Mouse (Mus musculus) limb, embryonic 15.5 days (tissue): Measurements from ENCODE around the gene Srgap1. TPM values are rescaled to one million over a fixed set of nuclear protein-coding genes. Genes with fewer than 3 reads are reported as not detected.
A peak's percentile ranks its signal among the peaks of the same experiment; 100 is the strongest.

ENCODE experiments used
- ATAC-seq: fragments of 200-750 bp; cut with Nextera tagmentation; 2 replicates; pipeline ENCODE4 v1.8.0; 2017; ENCODE audit warnings: low read depth, moderate TSS enrichment; ENCODE audit not compliant: insufficient number of reproducible peaks, low FRiP score, low TSS enrichment
- H3K27ac ChIP-seq: fragments of 300-500 bp; sonication (generic); 2 replicates; pipeline ENCODE4 v1.5.1; 2015; ENCODE audit warnings: moderate library complexity, mild to moderate bottlenecking, inconsistent platforms
- H3K27me3 ChIP-seq: fragments of 300-500 bp; sonication (generic); 2 replicates; pipeline ENCODE4 v1.6.1; 2015; ENCODE audit warnings: inconsistent platforms
- H3K36me3 ChIP-seq: fragments of 300-500 bp; sonication (generic); 2 replicates; pipeline ENCODE4 v1.6.1; 2015; ENCODE audit warnings: inconsistent platforms
- H3K4me1 ChIP-seq: fragments of 300-500 bp; sonication (generic); 2 replicates; pipeline ENCODE4 v1.6.1; 2015; ENCODE audit warnings: inconsistent platforms
- H3K4me2 ChIP-seq: fragments of 300-500 bp; sonication (generic); 2 replicates; pipeline ENCODE4 v1.6.1; 2015; ENCODE audit warnings: mild to moderate bottlenecking, inconsistent platforms
- H3K4me3 ChIP-seq: fragments of 300-500 bp; sonication (generic); 2 replicates; pipeline ENCODE4 v1.5.1; 2015; ENCODE audit warnings: mild to moderate bottlenecking, inconsistent platforms
- H3K9ac ChIP-seq: fragments of 300-500 bp; sonication (generic); 2 replicates; pipeline ENCODE4 v1.6.1; 2015; ENCODE audit warnings: inconsistent platforms
- H3K9me3 ChIP-seq: fragments of 300-500 bp; sonication (generic); 2 replicates; pipeline ENCODE4 v1.6.1; 2016; ENCODE audit warnings: inconsistent platforms
- WGBS: fragments of 180-500 bp; shearing (Covaris S2); methylation state at CpG from one replicate; pipeline ENCODE4 v1.1.7; 2015; 5-methylcytosine and 5-hydroxymethylcytosine counted together
- polyA plus RNA-seq: library from polyadenylated mRNA; unstranded; fragments of >200 nt; fragmentation: Nextera tagmentation; extraction: Ambion mirVana; gene quantifications from 2 replicates; pipeline ENCODE4 v1.2.1, GENCODE M21; 2015

Gene Srgap1
- polyA plus RNA-seq, 1 experiment from 2014 or later, result 9.5 TPM

- peaks cover 10% of the 10 kb centered on the region for H3K4me1 ChIP-seq
- 16% methylated on average over 18 of the region's 18 CpGs for WGBS
- peak; percentile 75; the same call in 1 of the 2 replicates for ATAC-seq
- no peaks in the 10 kb centered on the region for H3K9me3 ChIP-seq
- H3K4me2 ChIP-seq, result peak overlapping the region; percentile 44
- no peaks in the 10 kb centered on the region for H3K27me3 ChIP-seq
- H3K36me3 ChIP-seq, result peaks cover 3% of the 10 kb centered on the region; the same call in 1 of the 2 replicates
- peak overlapping the region; percentile 34 for H3K4me3 ChIP-seq
- peak overlapping the region; percentile 90 for H3K27ac ChIP-seq
- H3K9ac ChIP-seq, result no peak overlapping the region
These were observed 210.5 kb downstream of the Srgap1 start for GRCm38 (mm10) chr10:121836507-121837165.

GRCm38 (mm10) chr10:121833443-121833842 is 213.7 kb downstream of the Srgap1 start:
- H3K36me3 ChIP-seq, result no peaks in the 10 kb centered on the region
- no peak overlapping the region for H3K4me2 ChIP-seq
- no peak for ATAC-seq
- H3K27me3 ChIP-seq, result no peaks in the 10 kb centered on the region
- 91% methylated on average over 5 of the region's 5 CpGs for WGBS
- H3K9me3 ChIP-seq, result no peaks in the 10 kb centered on the region
- peaks cover 29% of the 10 kb centered on the region for H3K4me1 ChIP-seq
- no peak overlapping the region for H3K9ac ChIP-seq
- H3K27ac ChIP-seq, result no peak overlapping the region
- no peak overlapping the region for H3K4me3 ChIP-seq

- Histone ChIP-seq H3K4me1 (peaks cover 20% of the 10 kb centered on the region), H3K9ac (no peak overlapping the region), H3K4me2 (peak overlapping the region; percentile 14; the same call in 1 of the 2 replicates), H3K27me3 (no peaks in the 10 kb centered on the region), H3K27ac (no peak overlapping the region), H3K9me3 (no peaks in the 10 kb centered on the region), H3K36me3 (no peaks in the 10 kb centered on the region), H3K4me3 (no peak overlapping the region)
- WGBS, result 42% methylated on average over 29 of the region's 29 CpGs
- ATAC-seq, result no peak
These were observed 216.5 kb downstream of the Srgap1 start for GRCm38 (mm10) chr10:121830335-121831307.

GRCm38 (mm10) chr10:121829800-121830303 is 217.3 kb downstream of the Srgap1 start:
- peaks cover 20% of the 10 kb centered on the region for H3K4me1 ChIP-seq
- H3K36me3 ChIP-seq, result no peaks in the 10 kb centered on the region
- H3K27ac ChIP-seq, result no peak overlapping the region
- H3K9ac ChIP-seq, result no peak overlapping the region
- no peaks in the 10 kb centered on the region for H3K9me3 ChIP-seq
- no peak overlapping the region for H3K4me3 ChIP-seq
- 67% methylated on average over 5 of the region's 5 CpGs for WGBS
- ATAC-seq, result no peak
- H3K27me3 ChIP-seq, result no peaks in the 10 kb centered on the region
- no peak overlapping the region for H3K4me2 ChIP-seq

GRCm38 (mm10) chr10:121829034-121829433 is 218.1 kb downstream of the Srgap1 start:
- ATAC-seq, result no peak
- no peak overlapping the region for H3K9ac ChIP-seq
- no peaks in the 10 kb centered on the region for H3K9me3 ChIP-seq
- H3K4me1 ChIP-seq, result peaks cover 20% of the 10 kb centered on the region
- no peak overlapping the region for H3K4me2 ChIP-seq
- H3K27me3 ChIP-seq, result no peaks in the 10 kb centered on the region
- no peak overlapping the region for H3K4me3 ChIP-seq
- 40% methylated on average over 6 of the region's 6 CpGs for WGBS
- H3K36me3 ChIP-seq, result no peaks in the 10 kb centered on the region
- H3K27ac ChIP-seq, result no peak overlapping the region

- H3K36me3 ChIP-seq, result peaks cover 22% of the 10 kb centered on the region
- H3K4me3 ChIP-seq, result no peak overlapping the region
- no peak overlapping the region for H3K27ac ChIP-seq
- H3K4me1 ChIP-seq, result no peaks in the 10 kb centered on the region; the same call in 1 of the 2 replicates
- no peak overlapping the region for H3K9ac ChIP-seq
- H3K4me2 ChIP-seq, result no peak overlapping the region
- no peaks in the 10 kb centered on the region for H3K27me3 ChIP-seq
- H3K9me3 ChIP-seq, result no peaks in the 10 kb centered on the region
- no peak for ATAC-seq
- WGBS, result 54% methylated on average over 5 of the region's 5 CpGs
These were observed 224.4 kb downstream of the Srgap1 start for GRCm38 (mm10) chr10:121822674-121823073.

GRCm38 (mm10) chr10:121820846-121821245 is 226.3 kb downstream of the Srgap1 start:
- Histone ChIP-seq H3K9me3 (no peaks in the 10 kb centered on the region), H3K36me3 (peaks cover 22% of the 10 kb centered on the region), H3K27me3 (no peaks in the 10 kb centered on the region), H3K27ac (no peak overlapping the region), H3K4me3 (no peak overlapping the region), H3K4me2 (no peak overlapping the region), H3K9ac (no peak overlapping the region), H3K4me1 (no peaks in the 10 kb centered on the region)
- ATAC-seq, result no peak
- WGBS, result 78% methylated on average over 7 of the region's 7 CpGs

GRCm38 (mm10) chr10:121817983-121818382 is 229.1 kb downstream of the Srgap1 start:
- ATAC-seq, result no peak
- Histone ChIP-seq H3K4me1 (no peaks in the 10 kb centered on the region), H3K9ac (no peak overlapping the region), H3K4me3 (no peak overlapping the region), H3K27me3 (no peaks in the 10 kb centered on the region), H3K27ac (no peak overlapping the region), H3K4me2 (no peak overlapping the region), H3K9me3 (no peaks in the 10 kb centered on the region), H3K36me3 (peaks cover 22% of the 10 kb centered on the region)
- 69% methylated on average over 7 of the region's 7 CpGs for WGBS

GRCm38 (mm10) chr10:121807771-121808170 is 239.3 kb downstream of the Srgap1 start:
- H3K27ac ChIP-seq, result no peak overlapping the region
- no peak for ATAC-seq

GRCm38 (mm10) chr10:121806806-121807205 is 240.3 kb downstream of the Srgap1 start:
- H3K4me3 ChIP-seq, result no peak overlapping the region
- no peaks in the 10 kb centered on the region for H3K9me3 ChIP-seq
- no peaks in the 10 kb centered on the region for H3K4me1 ChIP-seq
- ATAC-seq, result no peak
- WGBS, result 91% methylated on average over 11 of the region's 11 CpGs
- H3K36me3 ChIP-seq, result peaks cover 13% of the 10 kb centered on the region; the same call in 1 of the 2 replicates
- no peaks in the 10 kb centered on the region for H3K27me3 ChIP-seq
- no peak overlapping the region for H3K9ac ChIP-seq
- no peak overlapping the region for H3K4me2 ChIP-seq
- H3K27ac ChIP-seq, result no peak overlapping the region

More at GRCm38 (mm10) chr10:121807771-121808170, 239.3 kb downstream of the Srgap1 start:
- Histone ChIP-seq H3K36me3 (peaks cover 10% of the 10 kb centered on the region; the same call in 1 of the 2 replicates), H3K4me3 (no peak overlapping the region), H3K27me3 (no peaks in the 10 kb centered on the region), H3K4me1 (no peaks in the 10 kb centered on the region), H3K9me3 (no peaks in the 10 kb centered on the region), H3K4me2 (no peak overlapping the region), H3K9ac (no peak overlapping the region)
- WGBS, result 88% methylated on average over 11 of the region's 11 CpGs

- Histone ChIP-seq H3K4me2 (no peak overlapping the region), H3K9me3 (no peaks in the 10 kb centered on the region), H3K4me3 (no peak overlapping the region), H3K27me3 (no peaks in the 10 kb centered on the region), H3K9ac (no peak overlapping the region), H3K4me1 (no peaks in the 10 kb centered on the region), H3K27ac (no peak overlapping the region), H3K36me3 (peaks cover 13% of the 10 kb centered on the region; the same call in 1 of the 2 replicates)
- ATAC-seq, result no peak
- 78% methylated on average over 11 of the region's 11 CpGs for WGBS
These were observed 241.2 kb downstream of the Srgap1 start for GRCm38 (mm10) chr10:121805933-121806341.

GRCm38 (mm10) chr10:121804551-121804950 is 242.6 kb downstream of the Srgap1 start:
- no peak overlapping the region for H3K4me2 ChIP-seq
- ATAC-seq, result no peak
- no peak overlapping the region for H3K27ac ChIP-seq
- no peaks in the 10 kb centered on the region for H3K9me3 ChIP-seq
- H3K27me3 ChIP-seq, result no peaks in the 10 kb centered on the region
- H3K36me3 ChIP-seq, result peaks cover 19% of the 10 kb centered on the region
- 91% methylated on average over 13 of the region's 13 CpGs for WGBS
- H3K4me3 ChIP-seq, result no peak overlapping the region
- no peak overlapping the region for H3K9ac ChIP-seq
- no peaks in the 10 kb centered on the region for H3K4me1 ChIP-seq
